Mouse (Mus musculus) lung, postnatal 0 days (tissue): ENCODE measurements around the gene Fto.

ENCODE experiments used
- CTCF ChIP-seq: IDR thresholded peaks from 2 replicates; pipeline ENCODE4 v1.5.1; 2016; ENCODE audit warnings: antibody characterized with exemption, mild to moderate bottlenecking
- EP300 ChIP-seq: IDR thresholded peaks from 2 replicates; pipeline ENCODE4 v1.6.1; 2016; ENCODE audit warnings: antibody characterized with exemption, mild to moderate bottlenecking, control low read depth

- TF ChIP-seq CTCF, result no peak
- TF ChIP-seq EP300, result no peak
Observed at GRCm38 (mm10) chr8:91372780-91373577, 59.7 kb downstream of the Fto start.
